Mouse (Mus musculus): ENCODE results near the gene Mtrf1l.

Mtrf1l gene

GRCm38 (mm10) chr10:5804691-5805156 is 19.0 kb downstream of the Mtrf1l start:
- DNase-seq (ENCODE audit: low read depth, low spot score), result no peak

DNA sequence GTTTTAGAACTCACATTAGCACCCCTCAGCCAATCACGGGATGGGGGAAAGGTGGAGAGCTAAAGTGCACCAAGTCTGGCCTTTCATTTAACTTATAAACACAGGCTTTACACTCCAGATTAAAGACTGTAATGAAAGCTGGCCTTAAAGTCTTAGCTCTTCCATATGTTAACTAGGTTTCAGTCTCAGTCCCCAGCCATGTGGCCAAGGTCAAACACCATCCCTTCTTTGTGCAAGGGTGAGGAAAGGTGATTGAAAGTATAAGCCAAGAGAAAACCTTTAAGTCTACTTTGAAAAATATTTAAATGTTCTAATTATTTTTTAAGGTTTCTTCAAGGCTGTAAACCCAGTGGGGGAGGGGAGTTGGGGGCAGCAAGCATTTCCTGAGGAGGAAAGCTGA is 20.0 kb downstream of the Mtrf1l start:
- no peak for DNase-seq (ENCODE audit: low read depth, low spot score)

GRCm38 (mm10) chr10:5802866-5803265 is 20.8 kb downstream of the Mtrf1l start:
- no peak for DNase-seq (ENCODE audit: low read depth, low spot score)

- no peak for DNase-seq (ENCODE audit: low read depth, low spot score)
Measured at GRCm38 (mm10) chr10:5800490-5800889, 23.2 kb downstream of the Mtrf1l start.

DNA sequence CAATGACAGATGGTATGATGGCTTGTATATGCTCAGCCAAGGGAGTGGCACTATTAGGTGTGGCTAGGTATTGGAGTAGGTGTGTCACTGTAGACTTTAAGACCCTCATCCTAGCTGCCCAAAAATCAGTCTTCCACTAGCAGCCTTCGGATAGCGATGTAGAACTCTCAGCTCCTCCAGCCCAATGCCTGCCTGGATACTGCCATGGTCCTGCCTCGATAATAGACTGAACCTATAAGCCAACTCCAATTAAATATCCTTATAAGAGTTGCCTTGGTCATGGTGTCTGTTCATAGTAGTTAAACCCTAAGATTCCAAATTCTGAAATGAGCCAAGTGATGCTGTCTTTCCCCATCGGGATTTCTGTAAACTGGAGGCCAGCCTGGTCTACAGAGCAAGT is 25.6 kb downstream of the Mtrf1l start:
- DNase-seq (ENCODE audit: low read depth, low spot score), result no peak

GRCm38 (mm10) chr10:5790657-5791056 is 33.1 kb downstream of the Mtrf1l start:
- no peak for DNase-seq (ENCODE audit: low read depth, low spot score)

- peak; percentile 19 for DNase-seq (ENCODE audit: low read depth, low spot score)
Measured at GRCm38 (mm10) chr10:5786923-5787322, 36.8 kb downstream of the Mtrf1l start.

Data from telencephalon, adult 2 months (tissue).